Mouse (Mus musculus) skeletal muscle tissue, adult 2 months (tissue): ENCODE data around the gene D6Ertd527e.
A peak's percentile ranks its signal among the peaks of the same experiment; 100 is the strongest.
"Not testable (repeated sequence)": the region's sequence is repeated elsewhere in the genome, so short reads cannot be mapped to it uniquely, and the experiment has no call there.

Experiments used
- DNase-seq: peaks from one replicate; pipeline ENCODE4 v3.0.0-alpha.2; 2012; ENCODE audit warnings: low read depth, low spot score

Gene D6Ertd527e

GRCm38 (mm10) chr6:87104123-87104796, at the start of gene D6Ertd527e:
Gene D6Ertd527e (plus strand): TSS chr6:87104746.
- no peak for DNase-seq

- no peak for DNase-seq
These were observed 44.8 kb upstream of the D6Ertd527e start for GRCm38 (mm10) chr6:87059754-87060153.

- DNase-seq = no peak
These were observed 41.0 kb upstream of the D6Ertd527e start for GRCm38 (mm10) chr6:87063586-87063985.

GRCm38 (mm10) chr6:87068209-87068608, 36.3 kb upstream of the D6Ertd527e start:
- DNase-seq = no peak

GRCm38 (mm10) chr6:87069195-87069900, 35.2 kb upstream of the D6Ertd527e start:
- no peak for DNase-seq

- DNase-seq = no peak
These were observed 33.9 kb upstream of the D6Ertd527e start for GRCm38 (mm10) chr6:87070641-87071040.

GRCm38 (mm10) chr6:87072759-87073158, 31.8 kb upstream of the D6Ertd527e start:
- no peak for DNase-seq

- DNase-seq = no peak
These were observed 29.4 kb upstream of the D6Ertd527e start for GRCm38 (mm10) chr6:87075092-87075685.

- no peak for DNase-seq
These were observed 25.1 kb upstream of the D6Ertd527e start for GRCm38 (mm10) chr6:87079457-87079856.

GRCm38 (mm10) chr6:87085026-87085425, 19.5 kb upstream of the D6Ertd527e start:
- DNase-seq = no peak

- peak; percentile 58 for DNase-seq
These were observed 16.2 kb upstream of the D6Ertd527e start for GRCm38 (mm10) chr6:87088356-87088755.

GRCm38 (mm10) chr6:87090877-87091276, 13.7 kb upstream of the D6Ertd527e start:
- no peak for DNase-seq

- DNase-seq = no peak
These were observed 12.1 kb upstream of the D6Ertd527e start for GRCm38 (mm10) chr6:87092476-87092875.

- not testable (repeated sequence) for DNase-seq
These were observed 10.9 kb upstream of the D6Ertd527e start for GRCm38 (mm10) chr6:87093631-87094030.

GRCm38 (mm10) chr6:87099261-87099660, 5.3 kb upstream of the D6Ertd527e start:
- no peak for DNase-seq

- DNase-seq = peak; percentile 40
These were observed 4.8 kb upstream of the D6Ertd527e start for GRCm38 (mm10) chr6:87099671-87100296.

GRCm38 (mm10) chr6:87100297-87101020, 4.1 kb upstream of the D6Ertd527e start:
- DNase-seq = no peak

GRCm38 (mm10) chr6:87101281-87101954, 3.1 kb upstream of the D6Ertd527e start:
- peak; percentile 79 for DNase-seq

GRCm38 (mm10) chr6:87101955-87102353, 2.6 kb upstream of the D6Ertd527e start:
- DNase-seq = no peak

- DNase-seq = peak; percentile 85
These were observed 2.1 kb upstream of the D6Ertd527e start for GRCm38 (mm10) chr6:87102421-87102911.

- no peak for DNase-seq
These were observed 1.2 kb upstream of the D6Ertd527e start for GRCm38 (mm10) chr6:87103314-87103713.
